Mouse (Mus musculus): ENCODE results near the gene Unk.

- TF ChIP-seq CTCF (IDR thresholded peaks at IDR 0.05) (no peak), EP300 (IDR thresholded peaks at IDR 0.05) (no peak)
Observed at GRCm38 (mm10) chr11:116102472-116102871, 72.3 kb downstream of the Unk start.

Measured in lung, postnatal 0 days (tissue).